Mouse (Mus musculus) brain, embryonic 14.5 days (tissue): ENCODE measurements around the gene Aig1.

ENCODE experiments used
- CTCF ChIP-seq: fragments of 200-500 bp; IDR thresholded peaks from 2 replicates; pipeline ENCODE4 v1.5.1; 2012; ENCODE audit warnings: inconsistent platforms, mild to moderate bottlenecking, moderate library complexity, borderline replicate concordance; ENCODE audit not compliant: insufficient read depth, insufficient read length; ENCODE audit errors: extremely low read depth
- POLR2A ChIP-seq: fragments of 200-500 bp; IDR thresholded peaks from 2 replicates; pipeline ENCODE4 v1.6.1; 2012; ENCODE audit warnings: mild to moderate bottlenecking, inconsistent platforms, borderline replicate concordance; ENCODE audit not compliant: poor library complexity, insufficient read depth, insufficient read length, severe bottlenecking; ENCODE audit errors: extremely low read depth

GRCm38 (mm10) chr10:13788057-13788456 is 80.7 kb downstream of the Aig1 start:
- TF ChIP-seq POLR2A (no peak), CTCF (no peak)
